Mouse (Mus musculus) regulatory T cell (primary cell): ENCODE results near the gene Thap7.
"Not testable (repeated sequence)": the region's sequence is repeated elsewhere in the genome, so short reads cannot be mapped to it uniquely, and the experiment has no call there.

Experiments
- in situ Hi-C: fragments of 300-600 bp; cut with MboI, MseI; formaldehyde crosslinking; loops from one replicate; pipeline ENCODE4 v1.15.1; 2025; ENCODE audit warnings: high pct_unique_total_duplicates

The Thap7 gene

GRCm38 (mm10) chr16:17532271-17532670, 1.3 kb upstream of the Thap7 start:
- in situ Hi-C loops: loop anchor here (5.0 kb wide), 1 partner anchor 125 kb away; the partner anchor contains the start of genes Pi4ka and Snap29

GRCm38 (mm10) chr16:17529981-17530586, 852 bp downstream of the Thap7 start:
- in situ Hi-C loops: loop anchor here (5.0 kb wide), 1 partner anchor 123 kb away; the partner anchor contains the start of genes Pi4ka and Snap29

GRCm38 (mm10) chr16:17528276-17528675, 2.7 kb downstream of the Thap7 start:
- in situ Hi-C loops: no loop called here

GRCm38 (mm10) chr16:17527606-17528005, 3.3 kb downstream of the Thap7 start:
- in situ Hi-C loops: no loop called here

- in situ Hi-C loops: no loop called here
Measured at GRCm38 (mm10) chr16:17526223-17526622, 4.7 kb downstream of the Thap7 start.

GRCm38 (mm10) chr16:17525524-17525923, 5.4 kb downstream of the Thap7 start:
- in situ Hi-C loops: no loop called here

GRCm38 (mm10) chr16:17524156-17524555, 6.8 kb downstream of the Thap7 start:
- in situ Hi-C loops: no loop called here

- in situ Hi-C loops: loop anchor here (10.0 kb wide), 1 partner anchor 1296 kb away; the partner anchor contains the start of genes Cdc45 and Ufd1
Measured at GRCm38 (mm10) chr16:17518910-17519309, 12.0 kb downstream of the Thap7 start.

- in situ Hi-C loops: loop anchor here (10.0 kb wide), 1 partner anchor 1303 kb away; the partner anchor contains the start of genes Cdc45 and Ufd1
Measured at GRCm38 (mm10) chr16:17511431-17511830, 19.5 kb downstream of the Thap7 start.

GRCm38 (mm10) chr16:17510686-17511085, 20.2 kb downstream of the Thap7 start:
- in situ Hi-C loops: loop anchor here (10.0 kb wide), 1 partner anchor 1304 kb away; the partner anchor contains the start of genes Cdc45 and Ufd1

GRCm38 (mm10) chr16:17510143-17510542, 20.8 kb downstream of the Thap7 start:
- in situ Hi-C loops: loop anchor here (10.0 kb wide), 1 partner anchor 1305 kb away; the partner anchor contains the start of genes Cdc45 and Ufd1

- in situ Hi-C loops: no loop called here
Measured at GRCm38 (mm10) chr16:17509240-17509597, 21.7 kb downstream of the Thap7 start.

GRCm38 (mm10) chr16:17508546-17509239, 22.2 kb downstream of the Thap7 start, which contains the start of gene Lztr1:
TSS of gene Lztr1 (plus strand) at chr16:17508688.
- in situ Hi-C loops: no loop called here

GRCm38 (mm10) chr16:17508031-17508430, 22.9 kb downstream of the Thap7 start:
- in situ Hi-C loops: not testable (repeated sequence)

- in situ Hi-C loops: no loop called here
Measured at GRCm38 (mm10) chr16:17507018-17507552, 23.9 kb downstream of the Thap7 start.

- in situ Hi-C loops: no loop called here
Measured at GRCm38 (mm10) chr16:17502681-17503080, 28.3 kb downstream of the Thap7 start.

- in situ Hi-C loops: no loop called here
Measured at GRCm38 (mm10) chr16:17499249-17499883, 31.6 kb downstream of the Thap7 start.

- in situ Hi-C loops: no loop called here
Measured at GRCm38 (mm10) chr16:17496499-17497305, 34.2 kb downstream of the Thap7 start.

GRCm38 (mm10) chr16:17491896-17492561, 38.9 kb downstream of the Thap7 start:
- in situ Hi-C loops: no loop called here

- in situ Hi-C loops: no loop called here
Measured at GRCm38 (mm10) chr16:17491154-17491553, 39.8 kb downstream of the Thap7 start.
